Mouse (Mus musculus) liver, embryonic 11.5 days (tissue): ENCODE data around the gene Acsm2. TPM values are rescaled to one million over a fixed set of nuclear protein-coding genes. Genes with fewer than 3 reads are reported as not detected.
"Not testable (repeated sequence)": the region's sequence is repeated elsewhere in the genome, so short reads cannot be mapped to it uniquely, and the experiment has no call there.

Experiments
- ATAC-seq: fragments of 200-750 bp; cut with Nextera tagmentation; replicated peaks from 2 replicates; pipeline ENCODE4 v1.8.0; 2017; ENCODE audit warnings: moderate number of reproducible peaks, mild to moderate bottlenecking, moderate TSS enrichment, moderate library complexity; ENCODE audit not compliant: low FRiP score
- DNase-seq: peaks from one replicate; pipeline ENCODE4 v3.0.0-alpha.2; 2017; ENCODE audit warnings: low spot score
- H3K27ac ChIP-seq: fragments of 300-500 bp; sonication (generic); 2 replicates; pipeline ENCODE4 v1.5.1; 2014; ENCODE audit warnings: mild to moderate bottlenecking, low read depth, low read length, control low read depth
- H3K27me3 ChIP-seq: fragments of 300-500 bp; sonication (generic); replicated peaks from 2 replicates; pipeline ENCODE4 v1.6.1; 2014; ENCODE audit warnings: low read length, mixed read lengths; ENCODE audit not compliant: control insufficient read depth, insufficient read depth
- H3K36me3 ChIP-seq: fragments of 300-500 bp; sonication (generic); 2 replicates; pipeline ENCODE4 v1.6.1; 2014; ENCODE audit warnings: mild to moderate bottlenecking, low read length, moderate library complexity, mixed read lengths; ENCODE audit not compliant: control insufficient read depth, insufficient read depth
- H3K4me1 ChIP-seq: fragments of 300-500 bp; sonication (generic); replicated peaks from 2 replicates; pipeline ENCODE4 v1.6.1; 2014; ENCODE audit warnings: low read length, mixed read lengths; ENCODE audit not compliant: control insufficient read depth, insufficient read depth
- H3K4me2 ChIP-seq: fragments of 300-500 bp; sonication (generic); 2 replicates; pipeline ENCODE4 v1.6.1; 2014; ENCODE audit warnings: mild to moderate bottlenecking, control low read depth, moderate library complexity
- H3K4me3 ChIP-seq: fragments of 300-500 bp; sonication (generic); 2 replicates; pipeline ENCODE4 v1.5.1; 2014; ENCODE audit warnings: low read depth, low read length, control low read depth
- H3K9ac ChIP-seq: fragments of 300-500 bp; sonication (generic); 2 replicates; pipeline ENCODE4 v1.6.1; 2014; ENCODE audit warnings: low read depth, low read length, control low read depth
- H3K9me3 ChIP-seq: fragments of 300-500 bp; sonication (generic); 2 replicates; pipeline ENCODE4 v1.6.1; 2016; ENCODE audit warnings: low read length, inconsistent platforms, mixed read lengths; ENCODE audit not compliant: control insufficient read depth
- WGBS: fragments of 180-500 bp; shearing (Covaris S2); extraction: QIAGEN DNeasy Blood & Tissue Kit; methylation state at CpG from one replicate; pipeline ENCODE4 v1.1.7; 2014; 5-methylcytosine and 5-hydroxymethylcytosine counted together
- polyA plus RNA-seq: library from polyadenylated mRNA; unstranded; fragments of >200 nt; fragmentation: Nextera tagmentation; extraction: Ambion mirVana; gene quantifications from 2 replicates; pipeline ENCODE4 v1.2.1, GENCODE M21; 2014

The Acsm2 gene
- polyA plus RNA-seq, 1 experiment from 2014 or later, result not detected

DNA sequence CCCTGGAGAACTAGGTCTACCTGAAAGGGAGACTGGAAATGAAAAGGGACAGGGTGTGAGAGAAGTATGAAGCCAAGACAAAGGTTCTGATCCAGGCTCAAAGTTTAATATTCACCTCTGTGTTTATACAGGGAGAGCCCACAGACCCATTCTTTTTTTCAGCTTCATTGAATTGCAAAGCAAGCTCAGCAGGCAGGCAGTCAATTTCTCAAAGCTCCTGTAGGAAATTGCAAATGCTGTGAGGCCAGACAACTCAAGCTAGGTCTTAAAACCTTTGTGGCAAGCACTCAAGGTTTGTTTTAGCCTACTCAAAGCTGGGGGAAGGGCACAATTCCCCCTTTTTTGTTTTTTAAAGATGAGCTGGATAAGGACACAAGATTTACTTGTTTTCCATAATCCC lies 8.6 kb upstream of the Acsm2 start:
- no peak overlapping the region for H3K27ac ChIP-seq
- H3K4me3 ChIP-seq, result no peak overlapping the region
- no peaks in the 10 kb centered on the region for H3K36me3 ChIP-seq
- no peaks in the 10 kb centered on the region for H3K9me3 ChIP-seq
- DNase-seq (no peak), ATAC-seq (no peak)
- H3K27me3 ChIP-seq, result no peaks in the 10 kb centered on the region
- no peaks in the 10 kb centered on the region for H3K4me1 ChIP-seq
- no peak overlapping the region for H3K4me2 ChIP-seq
- no peak overlapping the region for H3K9ac ChIP-seq

DNA sequence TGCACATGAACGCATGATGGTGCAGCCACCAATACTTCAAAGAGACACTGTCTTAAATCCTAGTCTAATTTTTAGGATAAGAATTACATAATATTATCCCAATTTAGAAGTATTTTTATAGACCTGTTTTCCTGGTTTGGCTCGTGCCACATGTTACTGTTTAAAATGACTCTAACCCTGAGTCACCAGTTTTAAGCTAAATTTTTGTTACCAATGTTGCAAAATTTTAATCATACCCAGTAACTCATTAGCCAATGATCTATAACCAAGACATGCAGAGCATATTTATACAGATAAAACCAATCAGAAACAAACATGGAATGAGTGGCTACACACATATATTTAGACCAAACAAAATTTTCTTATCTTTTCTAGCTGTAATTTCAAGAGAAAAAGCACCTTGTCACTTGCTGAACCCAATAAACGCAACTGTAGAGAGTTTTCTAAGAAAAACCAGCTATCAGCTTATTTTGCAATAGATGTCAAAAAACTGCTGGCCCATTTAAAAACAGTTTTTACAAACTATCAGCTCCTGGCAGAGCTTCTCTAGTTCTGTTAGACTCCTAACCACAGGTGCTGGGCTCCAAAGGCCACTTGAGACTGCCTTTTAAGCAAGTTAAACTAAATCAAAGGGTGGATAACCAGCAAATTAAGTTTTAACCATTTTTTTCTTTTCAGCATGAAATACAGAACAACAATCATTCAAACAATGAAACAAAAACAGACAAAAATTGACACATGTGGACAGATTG lies 3.5 kb upstream of the Acsm2 start:
- no peak overlapping the region for H3K4me2 ChIP-seq
- ATAC-seq, result no peak
- no peak overlapping the region for H3K27ac ChIP-seq
- no peak for DNase-seq
- no peaks in the 10 kb centered on the region for H3K4me1 ChIP-seq
- H3K9ac ChIP-seq, result no peak overlapping the region
- H3K27me3 ChIP-seq, result no peaks in the 10 kb centered on the region
- H3K36me3 ChIP-seq, result no peaks in the 10 kb centered on the region
- no peak overlapping the region for H3K4me3 ChIP-seq
- 79% methylated on average over 3 of the region's 3 CpGs for WGBS
- H3K9me3 ChIP-seq, result no peaks in the 10 kb centered on the region

DNA sequence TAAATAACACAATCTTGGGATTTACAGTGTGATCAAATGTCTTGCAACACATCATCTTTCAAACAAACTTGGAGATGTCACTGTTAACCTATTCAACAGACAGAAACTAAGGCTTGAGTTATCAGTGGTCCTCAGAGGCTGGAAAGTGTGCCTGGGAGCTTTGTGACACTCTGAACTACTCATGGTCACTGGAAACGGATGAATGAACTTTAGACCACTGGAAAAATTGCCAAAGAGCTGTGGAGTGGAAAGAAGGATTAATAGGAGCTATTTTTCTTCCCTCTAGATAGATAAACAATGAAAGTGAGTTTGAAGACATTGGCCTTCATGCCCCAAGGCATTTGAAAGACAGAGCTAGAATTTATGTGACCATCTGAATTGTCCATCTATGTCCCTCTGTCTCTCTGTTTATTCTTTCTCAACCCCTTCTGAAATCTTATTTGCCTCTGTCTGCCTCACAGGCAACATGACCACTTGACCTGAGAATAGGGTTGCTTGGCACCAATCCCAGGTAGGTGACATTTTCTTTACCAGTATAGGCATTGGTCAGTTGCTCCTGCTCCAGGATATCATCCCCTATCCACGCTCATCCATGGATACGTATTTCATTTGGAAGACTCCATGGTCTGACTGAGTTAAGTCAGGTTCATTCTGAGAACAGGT lies 5.8 kb downstream of the Acsm2 start:
- WGBS, result 76% methylated on average over 3 of the region's 3 CpGs
- Histone ChIP-seq H3K4me1 (no peaks in the 10 kb centered on the region), H3K9ac (no peak overlapping the region), H3K27me3 (no peaks in the 10 kb centered on the region), H3K4me2 (no peak overlapping the region), H3K4me3 (no peak overlapping the region), H3K27ac (no peak overlapping the region), H3K9me3 (no peaks in the 10 kb centered on the region), H3K36me3 (no peaks in the 10 kb centered on the region)
- ATAC-seq (no peak), DNase-seq (no peak)

DNA sequence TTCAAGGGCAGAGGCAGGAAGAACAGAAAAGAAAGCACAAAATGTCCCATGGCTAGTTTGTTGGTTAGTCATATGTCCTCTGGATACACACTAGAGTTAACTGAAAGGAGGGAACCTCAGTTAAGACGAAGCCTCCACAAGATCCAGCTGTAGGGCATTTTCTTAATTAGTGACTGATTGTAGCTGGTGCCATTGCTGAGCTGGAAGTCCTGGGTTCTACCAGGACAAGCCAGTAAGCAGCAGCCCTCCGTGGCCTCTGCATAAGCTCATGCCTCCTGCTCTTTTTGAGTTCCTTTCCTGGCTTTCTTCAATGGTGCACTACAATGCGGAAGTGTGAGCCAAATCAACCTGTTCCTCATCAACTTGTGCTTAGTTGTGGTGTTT lies 6.3 kb downstream of the Acsm2 start:
- Histone ChIP-seq H3K4me1 (no peaks in the 10 kb centered on the region), H3K9ac (no peak overlapping the region), H3K27me3 (no peaks in the 10 kb centered on the region), H3K27ac (no peak overlapping the region), H3K4me2 (no peak overlapping the region), H3K36me3 (no peaks in the 10 kb centered on the region), H3K4me3 (no peak overlapping the region), H3K9me3 (no peaks in the 10 kb centered on the region)
- DNase-seq, result no peak
- no peak for ATAC-seq
- WGBS, result 74% methylated on average over 3 of the region's 3 CpGs

DNA sequence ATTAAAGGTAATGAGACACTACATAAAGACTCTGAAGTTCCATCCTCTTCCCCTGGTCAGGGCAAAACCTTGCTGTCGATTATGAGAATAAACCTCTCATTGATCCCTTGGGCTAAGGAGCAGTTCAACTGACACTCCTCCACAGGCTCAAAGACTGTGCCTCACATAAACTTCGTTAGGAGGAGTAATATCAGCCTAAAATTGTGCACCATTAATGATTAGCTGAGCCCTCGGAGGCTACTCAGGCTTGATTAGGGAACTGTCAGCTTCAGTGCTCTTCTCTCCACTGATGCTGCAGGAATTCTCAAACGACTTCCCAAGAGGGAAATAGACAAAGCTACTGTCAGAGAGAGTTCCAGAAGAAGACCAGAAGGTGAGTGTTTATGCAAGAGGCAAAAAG lies 7.3 kb downstream of the Acsm2 start:
- DNase-seq, result no peak
- Histone ChIP-seq H3K4me1 (no peaks in the 10 kb centered on the region), H3K36me3 (no peaks in the 10 kb centered on the region), H3K9me3 (no peaks in the 10 kb centered on the region), H3K9ac (no peak overlapping the region), H3K4me3 (no peak overlapping the region), H3K4me2 (no peak overlapping the region), H3K27me3 (no peaks in the 10 kb centered on the region), H3K27ac (no peak overlapping the region)
- 48% methylated on average over 4 of the region's 4 CpGs for whole genome bisulfite sequencing
- no peak for ATAC-seq

DNA sequence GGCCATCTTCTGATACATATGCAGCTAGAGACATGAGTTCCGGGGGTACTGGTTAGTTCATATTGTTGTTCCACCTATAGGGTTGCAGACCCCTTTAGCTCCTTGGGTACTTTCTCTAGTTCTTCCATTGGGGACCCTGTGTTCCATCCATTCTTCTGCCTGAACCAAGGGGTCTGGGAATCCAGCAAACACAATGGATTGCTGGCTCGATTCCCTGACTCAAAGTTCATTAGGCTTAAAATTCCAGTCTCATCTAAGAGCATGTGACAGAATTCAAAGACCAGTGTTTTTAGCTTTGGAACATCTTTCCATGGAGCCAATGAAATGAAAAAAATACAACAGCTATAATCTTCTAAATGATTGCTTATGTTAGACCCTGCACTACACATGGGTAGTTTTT lies 8.3 kb downstream of the Acsm2 start:
- H3K9me3 ChIP-seq, DNase-seq, H3K4me1 ChIP-seq, H3K9ac ChIP-seq, H3K36me3 ChIP-seq, H3K27me3 ChIP-seq, H3K27ac ChIP-seq, H3K4me2 ChIP-seq, ATAC-seq, H3K4me3 ChIP-seq: not testable (repeated sequence)
- 78% methylated on average over 2 of the region's 2 CpGs for WGBS

DNA sequence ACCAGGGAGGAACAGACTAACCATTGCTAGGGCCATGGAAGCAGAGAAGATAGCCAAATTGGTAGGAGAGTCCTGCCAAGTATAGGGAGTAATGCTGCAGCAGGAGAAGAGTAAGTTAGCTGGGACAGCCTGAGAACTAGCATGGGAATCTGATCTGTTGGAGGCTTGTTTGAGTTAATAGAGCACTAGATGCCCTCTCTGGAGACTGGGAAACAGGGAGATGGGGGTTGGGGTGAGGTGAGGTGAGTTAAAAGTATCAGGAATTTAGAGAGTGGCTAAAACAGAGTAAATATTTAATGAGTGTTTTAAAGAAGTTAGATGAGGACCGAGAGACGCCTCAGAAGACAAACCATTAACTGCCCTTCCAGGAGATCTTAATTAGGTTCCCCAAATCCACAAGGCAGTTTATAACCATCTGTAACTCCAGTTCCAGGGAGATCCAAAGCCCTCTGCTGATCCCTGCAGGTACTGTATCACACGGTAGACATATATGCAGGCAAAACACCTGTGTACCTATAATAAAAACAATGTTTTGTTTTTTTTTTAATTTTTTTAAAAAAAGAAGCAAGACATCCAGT lies 40.5 kb downstream of the Acsm2 start:
- H3K4me1 ChIP-seq, result no peaks in the 10 kb centered on the region
- no peak for DNase-seq
- H3K27me3 ChIP-seq, result no peaks in the 10 kb centered on the region
- H3K9me3 ChIP-seq, result no peaks in the 10 kb centered on the region
- WGBS, result 61% methylated on average over 3 of the region's 3 CpGs
- H3K27ac ChIP-seq, result no peak overlapping the region
- H3K4me3 ChIP-seq, result no peak overlapping the region
- no peak overlapping the region for H3K4me2 ChIP-seq
- no peak overlapping the region for H3K9ac ChIP-seq
- H3K36me3 ChIP-seq, result no peaks in the 10 kb centered on the region
- ATAC-seq, result no peak

DNA sequence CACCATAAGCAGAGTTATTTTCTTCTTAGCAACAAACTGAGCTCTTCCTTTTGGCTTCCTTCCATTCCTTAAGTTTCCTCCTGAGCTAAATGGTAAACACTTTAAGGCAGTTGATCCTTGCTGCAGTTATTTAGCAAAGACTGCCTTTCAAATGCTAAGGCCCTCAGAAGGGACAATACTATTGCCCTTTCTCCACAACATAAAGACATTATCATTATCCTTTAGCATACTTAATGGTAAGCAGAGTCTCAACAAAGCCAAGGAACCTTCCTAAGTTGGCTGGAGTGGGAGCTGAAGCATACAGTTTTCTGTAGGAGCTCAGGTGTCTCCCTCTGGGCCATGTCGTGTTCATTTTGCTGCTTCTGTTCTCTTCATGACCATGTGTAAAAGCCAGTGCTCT lies 41.2 kb downstream of the Acsm2 start:
- H3K27me3 ChIP-seq, result no peaks in the 10 kb centered on the region
- 44% methylated on average over 1 of the region's 1 CpGs for WGBS
- no peak overlapping the region for H3K27ac ChIP-seq
- H3K9ac ChIP-seq, result no peak overlapping the region
- no peaks in the 10 kb centered on the region for H3K4me1 ChIP-seq
- ATAC-seq (no peak), DNase-seq (no peak)
- no peak overlapping the region for H3K4me2 ChIP-seq
- no peaks in the 10 kb centered on the region for H3K36me3 ChIP-seq
- no peaks in the 10 kb centered on the region for H3K9me3 ChIP-seq
- H3K4me3 ChIP-seq, result no peak overlapping the region

DNA sequence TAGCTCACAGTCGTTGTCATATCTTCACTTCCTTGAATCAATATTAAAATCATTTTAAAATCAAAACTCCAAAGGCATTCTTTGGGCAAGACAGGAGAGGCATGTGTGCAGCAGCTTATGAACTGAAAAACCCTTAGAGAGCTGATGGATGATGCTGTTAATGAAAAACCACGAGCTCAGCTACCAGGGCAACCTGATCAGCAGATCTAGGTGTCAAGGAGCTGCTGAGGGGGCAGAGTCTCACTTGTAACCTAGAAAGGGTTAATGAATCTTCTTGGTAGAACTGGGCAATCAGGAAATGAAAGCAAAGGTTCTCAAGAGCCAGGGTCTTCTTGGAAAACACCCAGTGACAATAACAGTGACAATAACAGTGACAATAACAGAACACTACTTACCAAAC lies 42.4 kb downstream of the Acsm2 start:
- Histone ChIP-seq H3K4me3 (no peak overlapping the region), H3K4me1 (no peaks in the 10 kb centered on the region), H3K9ac (no peak overlapping the region), H3K27me3 (no peaks in the 10 kb centered on the region), H3K27ac (no peak overlapping the region), H3K9me3 (no peaks in the 10 kb centered on the region), H3K36me3 (no peaks in the 10 kb centered on the region), H3K4me2 (no peak overlapping the region)
- ATAC-seq (no peak), DNase-seq (no peak)
- 50% methylated on average over 2 of the region's 2 CpGs for WGBS
